Mouse (Mus musculus) left cerebral cortex, postnatal 10 days (tissue): ENCODE results near the gene Pbx4. TPM values are rescaled to one million over a fixed set of nuclear protein-coding genes. Genes with fewer than 3 reads are reported as not detected.

ENCODE experiments used
- DNase-seq, 2 experiments: peaks; one replicate each; pipeline ENCODE4 v3.0.0; 2021 to 2022; ENCODE audit warnings: low spot score in 2 of 2, mixed read lengths in 1 of 2; ENCODE audit errors: extremely low spot score in 1 of 2
- intact Hi-C: fragments of 180-260 bp; cut with DNase I; formaldehyde crosslinking; loops from one replicate; pipeline ENCODE4 v1.15.1; 2025
- total RNA-seq, 2 experiments: library from RNA; stranded (reverse); gene quantifications; 2 replicates each; pipeline ENCODE4 v1.2.3; 2021

Pbx4 gene
- total RNA-seq, 2 experiments from 2014 or later, result 20.6 to 25.4 TPM

DNA sequence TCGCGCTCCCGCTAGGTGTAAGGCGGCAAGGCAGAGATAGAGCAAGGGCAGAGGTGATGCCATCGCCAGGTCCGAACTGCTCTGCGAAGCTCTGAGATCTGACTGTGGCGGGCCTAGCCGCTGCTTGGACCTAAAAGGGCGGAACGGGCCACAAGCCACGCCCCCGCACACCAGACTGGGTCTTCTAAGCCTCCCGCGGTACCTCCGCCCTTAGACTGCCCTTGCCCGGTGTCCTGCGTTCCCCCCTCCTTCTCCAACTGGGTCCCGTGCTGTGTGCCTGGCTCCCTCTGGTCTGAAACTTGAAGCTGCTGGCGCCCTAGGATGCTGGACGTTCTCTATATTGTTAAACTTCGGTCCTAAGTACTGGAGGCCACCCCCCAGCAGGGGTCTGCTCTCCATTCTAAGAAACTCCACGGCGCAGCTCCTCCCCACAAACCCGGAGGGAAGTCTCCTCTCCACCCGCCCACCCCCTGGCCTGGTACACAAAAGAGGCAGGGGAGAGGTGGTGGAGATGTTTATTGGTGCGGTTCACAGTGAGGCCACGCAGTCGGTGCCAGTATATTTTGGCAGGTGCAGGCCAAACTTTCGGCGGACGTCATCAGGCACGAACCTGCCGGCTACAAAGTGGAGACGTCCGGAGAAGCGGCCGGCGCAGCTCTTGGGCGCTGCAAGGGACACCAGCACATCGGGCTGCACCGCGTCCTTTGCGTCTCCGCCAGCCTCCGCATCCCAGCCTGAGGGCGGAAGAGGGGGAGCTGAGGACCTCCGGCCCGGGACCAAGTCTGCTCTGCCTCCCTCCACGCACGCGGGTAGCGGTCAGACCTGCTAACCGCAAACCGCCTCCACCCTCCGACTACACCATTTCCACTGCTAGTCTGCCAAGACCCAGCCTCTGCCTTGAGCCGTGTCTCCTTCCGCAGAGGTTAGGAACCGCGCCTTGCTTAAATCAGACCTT is 55.3 kb downstream of the Pbx4 start, which contains the start of gene Cilp2:
Gene Cilp2, minus strand, starts transcription at position 399 of the 955 bp plus-strand sequence.
- peak in 1 of 2 experiments; percentile 69 for DNase-seq
- intact Hi-C loops, result no loop called here

DNA sequence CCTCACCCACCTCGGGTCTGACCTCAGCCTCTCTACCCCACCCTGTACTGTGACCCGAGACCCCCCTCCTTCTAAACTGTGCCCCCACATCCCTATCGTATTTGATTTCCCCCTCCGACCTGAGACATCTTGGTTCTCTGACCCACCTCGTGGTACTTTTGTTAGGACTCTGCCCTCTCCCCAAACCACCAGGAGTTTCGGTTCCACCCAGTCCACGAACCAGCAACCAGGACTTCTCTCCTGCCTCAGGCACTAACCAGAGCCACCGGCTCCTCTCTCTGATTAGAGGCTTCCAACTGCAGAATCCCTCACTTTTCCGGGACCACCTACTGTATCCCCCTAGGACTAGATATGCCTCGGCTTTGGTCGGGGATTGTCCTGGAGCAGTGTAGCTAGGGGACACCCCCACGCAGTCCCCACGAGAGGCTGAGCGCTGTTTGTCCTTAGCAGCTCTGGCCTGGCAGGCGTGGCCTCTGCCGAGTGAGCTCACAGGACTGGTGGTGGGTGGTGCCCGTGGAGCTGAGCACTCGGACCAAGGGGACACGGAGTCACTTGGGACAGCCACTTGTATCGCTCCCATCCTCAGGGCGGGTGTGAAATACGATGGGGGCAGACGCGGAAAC is 56.1 kb downstream of the Pbx4 start:
- intact Hi-C loops, result no loop called here
- DNase-seq, result no peak

DNA sequence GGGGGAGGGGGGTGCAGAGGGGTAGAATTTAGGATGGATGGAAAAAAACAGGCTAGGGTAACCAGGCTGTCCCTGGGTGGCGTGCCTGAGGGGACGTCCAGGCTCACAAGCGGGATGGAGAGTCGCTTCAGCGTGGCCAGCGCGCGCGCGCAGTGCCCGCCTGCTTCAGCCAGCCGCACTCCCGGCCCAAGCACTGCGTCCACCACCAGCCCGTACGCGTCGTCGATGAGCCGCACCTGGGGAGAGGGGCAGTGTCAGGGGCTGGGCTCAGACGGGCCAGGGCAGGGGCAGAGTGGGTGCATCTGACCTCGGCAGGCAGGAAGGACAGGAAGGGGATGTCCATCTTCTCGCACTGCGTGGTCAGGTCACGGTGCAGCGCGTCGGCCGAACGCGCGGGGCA is 56.6 kb downstream of the Pbx4 start:
- DNase-seq, result no peak
- intact Hi-C loops, result no loop called here

- peak; percentile 49 to 67 for DNase-seq
- intact Hi-C loops, result no loop called here
Observed at GRCm38 (mm10) chr8:69890813-69891241, 58.5 kb downstream of the Pbx4 start.

GRCm38 (mm10) chr8:69893863-69894262 is 61.6 kb downstream of the Pbx4 start:
- intact Hi-C loops, result no loop called here
- DNase-seq, result peak in 1 of 2 experiments; percentile 86

GRCm38 (mm10) chr8:69894836-69895332 is 62.6 kb downstream of the Pbx4 start:
- DNase-seq, result no peak
- intact Hi-C loops, result no loop called here

DNA sequence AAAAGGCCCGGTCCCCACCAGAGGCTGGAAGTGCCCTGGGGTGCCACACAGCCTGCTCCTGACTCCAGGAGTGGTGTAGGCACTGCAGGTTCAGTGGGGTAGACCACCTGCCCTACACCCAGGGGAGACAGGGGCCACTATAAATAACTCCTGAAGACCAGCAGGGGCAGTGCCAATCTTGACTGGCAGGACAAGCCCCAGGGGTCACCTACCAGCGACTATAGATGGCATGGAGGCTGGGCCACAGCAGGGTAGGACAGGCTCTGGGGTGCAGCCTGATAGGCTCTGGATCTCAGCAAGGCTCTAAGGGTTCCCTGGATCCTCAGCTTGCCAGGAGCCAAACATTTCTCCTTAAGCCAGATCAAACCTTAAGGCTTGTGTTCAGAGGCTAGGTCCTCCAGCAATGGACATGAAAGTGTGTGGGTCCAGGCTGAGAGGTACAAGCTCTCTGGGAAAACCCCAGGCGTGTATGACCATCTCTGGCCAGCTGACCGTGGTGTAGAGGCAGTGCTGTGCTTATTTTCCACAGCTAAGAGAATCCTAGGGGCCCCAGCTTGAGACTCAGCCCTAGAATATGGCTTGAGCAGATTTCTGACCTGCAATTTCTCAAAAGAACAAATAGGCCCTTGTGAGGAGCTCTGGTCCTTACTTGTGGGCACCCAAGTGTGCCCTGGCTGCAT is 63.6 kb downstream of the Pbx4 start:
- DNase-seq, result no peak
- intact Hi-C loops, result no loop called here

DNA sequence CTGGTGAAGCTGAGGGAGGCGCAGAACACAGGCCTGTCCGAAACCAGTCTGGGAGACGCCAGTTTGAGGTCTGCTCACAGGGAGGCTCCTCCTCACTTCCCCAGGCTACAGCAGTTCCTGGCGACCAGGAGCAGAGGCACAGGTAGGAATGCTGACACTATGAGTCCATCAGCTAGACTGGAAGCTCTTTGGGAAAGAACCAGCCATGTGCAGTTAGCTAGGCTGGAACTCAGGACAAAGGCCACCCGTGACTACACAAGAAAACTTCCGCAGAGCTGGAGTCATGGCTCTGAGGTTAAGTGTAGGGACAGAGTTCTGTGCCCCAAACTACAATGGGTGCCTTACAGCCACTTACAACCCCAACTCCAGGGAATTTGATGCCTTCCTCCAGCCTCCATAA is 65.6 kb downstream of the Pbx4 start:
- intact Hi-C loops, result no loop called here

GRCm38 (mm10) chr8:69899876-69900275 is 67.6 kb downstream of the Pbx4 start:
- intact Hi-C loops, result no loop called here
- DNase-seq, result no peak

More for the DNA sequence above, 65.6 kb downstream of the Pbx4 start:
- no peak for DNase-seq

DNA sequence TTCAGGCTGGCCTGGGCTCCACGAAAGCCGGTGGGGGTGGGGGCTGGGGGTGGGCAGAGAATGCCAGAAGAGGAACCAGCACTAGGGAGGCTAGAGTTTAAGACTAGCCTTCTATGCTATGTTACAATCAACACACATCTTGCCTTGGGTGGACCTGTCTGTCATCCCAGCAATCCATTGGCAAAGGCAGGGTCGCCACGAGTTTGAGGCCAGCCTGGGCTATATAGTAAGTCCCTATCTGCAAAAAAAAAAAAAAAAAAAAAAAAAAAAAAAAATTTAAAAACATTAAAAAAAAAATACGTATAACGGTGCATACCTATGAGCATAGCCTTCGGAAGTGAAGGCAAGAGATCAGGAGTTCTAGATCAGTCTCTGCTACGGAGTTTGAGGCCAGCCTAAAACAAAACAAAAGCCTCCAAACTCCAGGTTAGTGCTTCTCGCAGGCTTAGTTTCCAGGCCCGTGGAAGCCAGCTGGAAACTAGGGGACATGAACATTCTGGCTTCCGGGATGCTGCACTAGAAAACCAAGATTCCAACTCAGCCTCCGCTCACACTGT is 68.7 kb downstream of the Pbx4 start:
- no peak for DNase-seq
- intact Hi-C loops, result no loop called here

- peak; percentile 97 for DNase-seq
- intact Hi-C loops, result no loop called here
Observed at GRCm38 (mm10) chr8:69901484-69902162, 69.3 kb downstream of the Pbx4 start.

DNA sequence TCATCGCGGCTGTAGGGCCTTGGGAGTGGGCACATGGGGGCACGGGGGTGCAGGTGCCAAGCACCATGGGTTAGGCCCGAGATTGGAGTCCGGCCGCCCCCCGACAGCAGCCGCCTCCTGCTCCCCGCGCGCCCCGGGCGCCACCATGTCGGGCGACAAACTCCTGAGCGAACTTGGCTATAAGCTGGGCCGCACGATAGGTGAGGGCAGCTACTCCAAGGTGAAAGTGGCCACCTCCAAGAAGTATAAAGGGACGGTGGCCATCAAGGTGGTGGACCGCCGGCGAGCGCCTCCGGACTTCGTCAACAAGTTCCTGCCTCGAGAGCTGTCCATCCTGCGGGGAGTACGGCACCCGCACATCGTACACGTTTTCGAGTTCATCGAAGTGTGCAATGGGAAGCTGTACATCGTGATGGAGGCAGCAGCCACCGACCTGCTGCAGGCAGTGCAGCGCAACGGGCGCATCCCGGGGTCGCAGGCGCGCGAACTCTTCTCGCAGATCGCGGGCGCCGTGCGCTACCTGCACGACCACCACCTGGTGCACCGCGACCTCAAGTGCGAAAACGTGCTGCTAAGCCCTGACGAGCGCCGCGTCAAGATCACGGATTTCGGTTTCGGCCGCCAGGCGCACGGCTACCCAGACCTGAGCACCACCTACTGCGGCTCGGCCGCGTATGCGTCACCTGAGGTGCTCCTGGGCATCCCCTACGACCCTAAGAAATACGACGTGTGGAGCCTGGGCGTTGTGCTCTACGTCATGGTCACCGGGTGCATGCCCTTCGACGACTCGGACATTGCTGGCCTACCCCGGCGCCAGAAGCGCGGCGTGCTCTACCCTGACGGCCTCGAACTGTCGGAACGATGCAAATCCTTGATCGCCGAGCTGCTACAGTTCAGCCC is 70.1 kb downstream of the Pbx4 start, which contains the start of the genes Tssk6, Ndufa13 and Yjefn3:
Gene Tssk6, plus strand, starts transcription at position 22 of the 900 bp plus-strand sequence.
Gene Ndufa13, minus strand, starts transcription at position 396 of the 900 bp plus-strand sequence.
Gene Yjefn3, minus strand, starts transcription at position 550 of the 900 bp plus-strand sequence.
- peak; percentile 37 to 61 for DNase-seq
- intact Hi-C loops, result no loop called here

GRCm38 (mm10) chr8:69903063-69903542 is 70.8 kb downstream of the Pbx4 start:
- intact Hi-C loops, result no loop called here
- peak; percentile 99 for DNase-seq

DNA sequence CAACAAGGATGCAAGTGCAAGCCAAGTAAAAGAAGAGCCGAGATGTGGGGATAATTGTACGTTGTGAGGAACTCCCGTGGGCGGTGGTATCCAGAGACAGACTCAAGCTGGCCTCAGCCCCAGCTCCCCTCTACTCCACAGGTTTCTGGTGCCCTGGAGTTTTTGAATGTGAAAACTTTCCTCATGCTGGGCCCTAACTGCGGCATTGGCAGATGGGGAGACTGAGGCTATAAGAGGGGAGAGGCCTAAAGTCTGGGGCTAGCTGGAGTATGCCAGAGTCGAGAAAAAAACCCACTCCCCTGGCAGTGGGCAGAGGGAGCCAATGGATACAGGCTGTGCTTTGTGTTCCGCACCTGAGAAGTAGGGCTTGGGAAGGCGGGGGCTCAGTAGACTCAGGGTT is 71.8 kb downstream of the Pbx4 start:
- intact Hi-C loops, result no loop called here
- no peak for DNase-seq

- no peak for DNase-seq
- intact Hi-C loops, result no loop called here
Observed at GRCm38 (mm10) chr8:69906260-69906659, 74.0 kb downstream of the Pbx4 start.

DNA sequence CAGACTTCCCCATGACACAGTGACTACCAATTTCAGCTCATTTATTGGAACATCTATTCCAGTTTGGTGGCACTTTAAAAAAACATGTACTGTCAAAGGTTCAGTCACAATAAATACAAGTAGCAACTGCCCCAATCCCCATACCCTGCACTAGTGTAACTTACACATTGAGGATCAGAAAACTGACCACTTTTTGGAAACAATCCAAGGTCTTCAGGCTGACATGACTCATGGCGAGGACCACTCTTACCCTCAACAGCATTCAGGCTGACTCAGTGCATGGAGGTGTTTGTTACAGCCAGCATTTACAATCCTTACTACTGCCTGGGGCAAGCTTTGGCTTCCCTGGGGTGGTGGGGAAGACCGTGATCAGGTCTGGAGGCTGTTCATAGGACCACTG is 74.8 kb downstream of the Pbx4 start:
- intact Hi-C loops, result no loop called here
- DNase-seq, result no peak

DNA sequence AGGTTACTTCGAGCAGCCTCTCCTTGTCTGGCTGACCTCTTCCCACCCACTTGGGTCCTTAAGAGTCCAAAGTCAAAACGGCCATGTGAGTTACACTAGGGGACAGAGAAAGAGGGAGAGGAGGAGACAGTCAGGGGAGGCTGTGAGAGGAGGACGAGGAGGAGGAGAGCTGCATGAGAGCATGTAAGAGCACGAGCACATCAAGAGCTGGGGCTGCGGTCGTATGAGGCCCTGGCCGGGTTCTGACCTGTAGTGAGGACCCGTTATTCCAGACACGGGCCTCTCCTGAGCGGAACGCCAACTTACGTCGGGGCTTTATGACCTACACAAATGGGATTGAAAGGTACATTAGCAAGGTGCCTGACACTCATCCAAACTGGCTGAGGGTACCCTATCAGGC is 79.6 kb downstream of the Pbx4 start:
- intact Hi-C loops, result loop anchor here (10.0 kb wide), 1 partner anchor 253 kb away; no protein-coding TSS in a partner anchor
- DNase-seq, result no peak
